Mouse (Mus musculus): ENCODE measurements around the gene Grb2. TPM values are rescaled to one million over a fixed set of nuclear protein-coding genes. Genes with fewer than 3 reads are reported as not detected.

Grb2 gene
- polyA plus RNA-seq, 1 experiment from 2014 or later = 54.2 TPM

- 0 out of 2 replicates have a peak, but pooled peaks have one; percentile 40 for ATAC-seq (ENCODE audit: low FRiP score, low TSS enrichment)
- WGBS = 86% methylated on average over 9 of the region's 9 CpGs
- H3K9me3 ChIP-seq (ENCODE audit: control insufficient read depth, low read length) = no peaks in the 10 kb centered on the region
- H3K4me2 ChIP-seq (replicated peaks; ENCODE audit: low read depth) = no peak overlapping the region
- H3K36me3 ChIP-seq (ENCODE audit: control insufficient read depth, insufficient read depth, low read length) = peaks cover 4% of the 10 kb centered on the region; the same call in 1 of the 2 replicates
- no peaks in the 10 kb centered on the region for H3K4me1 ChIP-seq (replicated peaks; ENCODE audit: control insufficient read depth, insufficient read depth)
- no peak for DNase-seq (ENCODE audit: low spot score)
- no peak overlapping the region for H3K27ac ChIP-seq (replicated peaks)
- TF ChIP-seq CTCF (IDR thresholded peaks at IDR 0.05; ENCODE audit: low read depth) (no peak), EP300 (optimal IDR thresholded peaks at IDR 0.05) (no peak)
- no peak overlapping the region for H3K9ac ChIP-seq (ENCODE audit: low read length)
- no peaks in the 10 kb centered on the region for H3K27me3 ChIP-seq (ENCODE audit: control insufficient read depth, insufficient read depth, low read length)
- H3K4me3 ChIP-seq (ENCODE audit: low read depth, low read length) = no peak overlapping the region
Observed at GRCm38 (mm10) chr11:115679554-115680238, 28.7 kb downstream of the Grb2 start.

- Histone ChIP-seq H3K27ac (replicated peaks) (no peak overlapping the region), H3K9me3 (ENCODE audit: control insufficient read depth, low read length) (no peaks in the 10 kb centered on the region), H3K9ac (ENCODE audit: low read length) (no peak overlapping the region), H3K4me3 (ENCODE audit: low read depth, low read length) (no peak overlapping the region), H3K27me3 (ENCODE audit: control insufficient read depth, insufficient read depth, low read length) (no peaks in the 10 kb centered on the region), H3K36me3 (ENCODE audit: control insufficient read depth, insufficient read depth, low read length) (peaks cover 4% of the 10 kb centered on the region; the same call in 1 of the 2 replicates), H3K4me2 (replicated peaks; ENCODE audit: low read depth) (no peak overlapping the region), H3K4me1 (replicated peaks; ENCODE audit: control insufficient read depth, insufficient read depth) (peaks cover 2% of the 10 kb centered on the region; the same call in 1 of the 2 replicates)
- ATAC-seq (ENCODE audit: low FRiP score, low TSS enrichment) = no peak
- no peak for DNase-seq (ENCODE audit: low spot score)
- TF ChIP-seq CTCF (IDR thresholded peaks at IDR 0.05; ENCODE audit: low read depth) (no peak), EP300 (optimal IDR thresholded peaks at IDR 0.05) (no peak)
- WGBS = 96% methylated on average over 6 of the region's 6 CpGs
Observed at GRCm38 (mm10) chr11:115678861-115679260, 29.5 kb downstream of the Grb2 start.

GRCm38 (mm10) chr11:115677511-115677910, 30.9 kb downstream of the Grb2 start:
- 63% methylated on average over 3 of the region's 3 CpGs for WGBS
- Histone ChIP-seq H3K27ac (replicated peaks) (no peak overlapping the region), H3K4me1 (replicated peaks; ENCODE audit: control insufficient read depth, insufficient read depth) (peaks cover 2% of the 10 kb centered on the region; the same call in 1 of the 2 replicates), H3K36me3 (ENCODE audit: control insufficient read depth, insufficient read depth, low read length) (peaks cover 2% of the 10 kb centered on the region; the same call in 1 of the 2 replicates), H3K9ac (ENCODE audit: low read length) (no peak overlapping the region), H3K27me3 (ENCODE audit: control insufficient read depth, insufficient read depth, low read length) (no peaks in the 10 kb centered on the region), H3K4me2 (replicated peaks; ENCODE audit: low read depth) (no peak overlapping the region), H3K9me3 (ENCODE audit: control insufficient read depth, low read length) (no peaks in the 10 kb centered on the region), H3K4me3 (ENCODE audit: low read depth, low read length) (no peak overlapping the region)
- no peak for ATAC-seq (ENCODE audit: low FRiP score, low TSS enrichment)
- no peak for TF ChIP-seq EP300 (optimal IDR thresholded peaks at IDR 0.05)
- no peak for TF ChIP-seq CTCF (IDR thresholded peaks at IDR 0.05; ENCODE audit: low read depth)
- no peak for DNase-seq (ENCODE audit: low spot score)

GRCm38 (mm10) chr11:115676738-115677137, 31.7 kb downstream of the Grb2 start:
- WGBS = 84% methylated on average over 8 of the region's 8 CpGs

DNA sequence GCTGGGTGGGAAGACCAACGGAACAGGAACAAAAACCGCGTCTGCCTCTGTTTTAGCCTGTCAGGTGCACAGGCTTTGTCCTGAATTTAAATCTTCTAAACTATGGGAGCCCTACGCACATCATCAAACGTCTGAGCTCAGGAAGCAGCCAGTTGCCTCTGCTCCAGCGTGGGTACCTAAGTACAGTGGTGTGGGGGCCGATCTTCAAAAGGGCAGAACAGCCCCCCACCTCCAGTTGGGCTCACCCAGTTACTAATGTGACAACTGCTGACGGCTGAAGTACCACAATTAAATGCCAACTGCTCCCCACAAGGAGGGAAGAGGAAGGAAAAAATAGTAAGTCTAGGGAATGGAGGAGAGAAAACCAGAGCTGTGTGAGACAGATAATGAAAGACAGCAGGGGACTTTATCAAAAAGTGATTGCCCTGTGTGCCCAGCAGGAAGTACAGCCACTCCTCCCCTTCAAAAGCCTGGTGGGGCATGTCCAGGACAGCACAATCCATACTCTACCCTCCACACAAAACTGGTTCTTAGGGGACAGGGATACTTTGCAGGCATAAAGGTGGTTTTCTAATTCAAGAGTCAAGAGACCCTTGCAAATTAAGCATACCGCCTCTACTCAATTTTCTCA, 34.0 kb downstream of the Grb2 start:
- H3K4me1 ChIP-seq (replicated peaks; ENCODE audit: control insufficient read depth, insufficient read depth) = peaks cover 5% of the 10 kb centered on the region
- H3K4me3 ChIP-seq (ENCODE audit: low read depth, low read length) = no peak overlapping the region
- TF ChIP-seq CTCF (IDR thresholded peaks at IDR 0.05; ENCODE audit: low read depth) (no peak), EP300 (optimal IDR thresholded peaks at IDR 0.05) (no peak)
- H3K27ac ChIP-seq (replicated peaks) = no peak overlapping the region
- DNase-seq (ENCODE audit: low spot score) = no peak
- no peak overlapping the region for H3K9ac ChIP-seq (ENCODE audit: low read length)
- H3K4me2 ChIP-seq (replicated peaks; ENCODE audit: low read depth) = no peak overlapping the region
- 66% methylated on average over 9 of the region's 9 CpGs for WGBS
- no peaks in the 10 kb centered on the region for H3K9me3 ChIP-seq (ENCODE audit: control insufficient read depth, low read length)
- no peaks in the 10 kb centered on the region for H3K27me3 ChIP-seq (ENCODE audit: control insufficient read depth, insufficient read depth, low read length)
- no peaks in the 10 kb centered on the region for H3K36me3 ChIP-seq (ENCODE audit: control insufficient read depth, insufficient read depth, low read length)
- no peak for ATAC-seq (ENCODE audit: low FRiP score, low TSS enrichment)

More at GRCm38 (mm10) chr11:115676738-115677137, 31.7 kb downstream of the Grb2 start:
- Histone ChIP-seq H3K27ac (replicated peaks) (no peak overlapping the region), H3K4me3 (ENCODE audit: low read depth, low read length) (no peak overlapping the region), H3K27me3 (ENCODE audit: control insufficient read depth, insufficient read depth, low read length) (no peaks in the 10 kb centered on the region), H3K36me3 (ENCODE audit: control insufficient read depth, insufficient read depth, low read length) (no peaks in the 10 kb centered on the region), H3K9ac (ENCODE audit: low read length) (no peak overlapping the region), H3K4me1 (replicated peaks; ENCODE audit: control insufficient read depth, insufficient read depth) (peaks cover 5% of the 10 kb centered on the region; the same call in 1 of the 2 replicates), H3K4me2 (replicated peaks; ENCODE audit: low read depth) (no peak overlapping the region), H3K9me3 (ENCODE audit: control insufficient read depth, low read length) (no peaks in the 10 kb centered on the region)
- ATAC-seq (ENCODE audit: low FRiP score, low TSS enrichment) (no peak), DNase-seq (ENCODE audit: low spot score) (no peak)
- TF ChIP-seq EP300 (optimal IDR thresholded peaks at IDR 0.05) = no peak
- no peak for TF ChIP-seq CTCF (IDR thresholded peaks at IDR 0.05; ENCODE audit: low read depth)
